Mouse (Mus musculus) stomach, embryonic 16.5 days (tissue): Measurements from ENCODE around the gene Mpp2. TPM values are rescaled to one million over a fixed set of nuclear protein-coding genes. Genes with fewer than 3 reads are reported as not detected.

Source experiments
- ATAC-seq: fragments of 200-750 bp; cut with Nextera tagmentation; 2 replicates; pipeline ENCODE4 v1.8.0; 2017; ENCODE audit warnings: moderate number of reproducible peaks, moderate TSS enrichment; ENCODE audit not compliant: insufficient read depth, low FRiP score
- H3K27ac ChIP-seq: fragments of 300-500 bp; sonication (generic); 2 replicates; pipeline ENCODE4 v1.5.1; 2014; ENCODE audit warnings: low read length
- H3K27me3 ChIP-seq: fragments of 300-500 bp; sonication (generic); 2 replicates; pipeline ENCODE4 v1.6.1; 2014; ENCODE audit warnings: low read length, control low read depth, mixed read lengths; ENCODE audit not compliant: control insufficient read depth, insufficient read depth
- H3K36me3 ChIP-seq: fragments of 300-500 bp; sonication (generic); 2 replicates; pipeline ENCODE4 v1.6.1; 2014; ENCODE audit warnings: low read length; ENCODE audit not compliant: control insufficient read depth, insufficient read depth
- H3K4me1 ChIP-seq: fragments of 300-500 bp; sonication (generic); 2 replicates; pipeline ENCODE4 v1.6.1; 2014; ENCODE audit warnings: low read length, control low read depth, mixed read lengths; ENCODE audit not compliant: control insufficient read depth, insufficient read depth
- H3K4me2 ChIP-seq: fragments of 300-500 bp; sonication (generic); 2 replicates; pipeline ENCODE4 v1.6.1; 2014; ENCODE audit warnings: low read depth, low read length, mixed read lengths
- H3K4me3 ChIP-seq: fragments of 300-500 bp; sonication (generic); replicated peaks from 2 replicates; pipeline ENCODE4 v1.5.1; 2014; ENCODE audit warnings: mild to moderate bottlenecking, low read length
- H3K9ac ChIP-seq: fragments of 300-500 bp; sonication (generic); 2 replicates; pipeline ENCODE4 v1.6.1; 2014; ENCODE audit warnings: low read length
- H3K9me3 ChIP-seq: fragments of 300-500 bp; sonication (generic); replicated peaks from 2 replicates; pipeline ENCODE4 v1.6.1; 2016; ENCODE audit warnings: low read length, control low read depth; ENCODE audit not compliant: control insufficient read depth
- WGBS: fragments of 180-500 bp; shearing (Covaris S2); extraction: QIAGEN DNeasy Blood & Tissue Kit; methylation state at CpG from one replicate; pipeline ENCODE4 v1.1.7; 2014; 5-methylcytosine and 5-hydroxymethylcytosine counted together
- polyA plus RNA-seq: library from polyadenylated mRNA; unstranded; fragments of >200 nt; fragmentation: Nextera tagmentation; extraction: Ambion mirVana; gene quantifications from 2 replicates; pipeline ENCODE4 v1.2.1, GENCODE M21; 2015

Gene Mpp2
- polyA plus RNA-seq = 7.9 and 8.3 TPM in 2 replicates

DNA sequence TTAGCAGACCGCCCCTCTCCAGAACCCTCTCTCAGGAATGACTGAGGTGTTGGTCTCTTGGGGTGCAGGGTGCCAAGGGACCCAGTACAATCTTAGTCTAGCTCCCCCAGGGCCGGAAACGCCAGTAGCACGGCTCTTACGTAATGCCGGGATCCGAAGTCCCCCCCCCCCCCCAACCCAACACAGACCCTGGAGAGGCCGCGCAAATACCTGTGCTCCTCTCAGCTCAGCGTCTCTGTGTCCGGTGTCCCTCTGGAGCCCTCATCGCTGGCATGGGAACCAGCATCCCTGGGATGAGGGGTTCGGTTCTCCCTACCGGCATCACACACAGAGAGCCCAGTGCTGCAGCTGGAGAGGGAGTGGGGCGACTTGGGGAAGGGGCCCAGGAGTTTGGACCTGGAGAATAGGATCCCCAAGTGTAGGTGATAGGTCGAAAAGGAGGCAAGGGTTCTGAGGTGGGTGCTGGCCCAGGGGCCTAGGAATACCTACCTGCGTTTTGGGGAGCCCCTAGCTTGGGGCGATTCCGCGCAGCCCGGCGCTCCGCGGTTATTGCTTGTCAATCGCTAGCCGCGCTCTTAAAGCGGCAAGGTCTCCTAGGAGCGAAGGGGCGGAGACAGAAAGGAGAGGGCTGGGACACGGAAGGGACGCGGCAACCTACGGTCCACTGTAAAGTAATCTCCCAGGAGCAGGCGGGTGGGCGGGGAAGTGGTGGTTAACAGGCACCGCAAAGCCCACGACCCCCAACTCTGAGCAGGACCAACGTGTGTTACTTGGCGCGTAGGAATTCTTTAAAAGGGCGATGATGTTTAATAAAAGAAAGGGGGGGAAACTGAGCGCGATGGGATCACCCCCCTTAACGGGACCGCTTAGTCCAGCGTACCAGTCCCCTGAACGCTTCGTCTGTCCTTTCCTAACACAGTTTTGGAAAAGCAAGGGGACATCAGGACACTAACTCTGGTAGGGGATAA lies at the start of gene Mpp2:
TSS of gene Mpp2 (minus strand) at position 585 of the 968 bp plus-strand sequence.
- Histone ChIP-seq H3K9me3 (no peaks in the 10 kb centered on the region), H3K9ac (peak within 1 kb of the TSS; percentile 72), H3K27me3 (no peaks in the 10 kb centered on the region), H3K27ac (peak within 1 kb of the TSS; percentile 83), H3K4me1 (peaks cover 12% of the 10 kb centered on the region), H3K4me3 (peak within 1 kb of the TSS; percentile 60), H3K4me2 (peak within 1 kb of the TSS; percentile 80), H3K36me3 (no peaks in the 10 kb centered on the region)
- peak; percentile 77 for ATAC-seq
- under 1% methylated on average over 49 of the region's 49 CpGs for WGBS

DNA sequence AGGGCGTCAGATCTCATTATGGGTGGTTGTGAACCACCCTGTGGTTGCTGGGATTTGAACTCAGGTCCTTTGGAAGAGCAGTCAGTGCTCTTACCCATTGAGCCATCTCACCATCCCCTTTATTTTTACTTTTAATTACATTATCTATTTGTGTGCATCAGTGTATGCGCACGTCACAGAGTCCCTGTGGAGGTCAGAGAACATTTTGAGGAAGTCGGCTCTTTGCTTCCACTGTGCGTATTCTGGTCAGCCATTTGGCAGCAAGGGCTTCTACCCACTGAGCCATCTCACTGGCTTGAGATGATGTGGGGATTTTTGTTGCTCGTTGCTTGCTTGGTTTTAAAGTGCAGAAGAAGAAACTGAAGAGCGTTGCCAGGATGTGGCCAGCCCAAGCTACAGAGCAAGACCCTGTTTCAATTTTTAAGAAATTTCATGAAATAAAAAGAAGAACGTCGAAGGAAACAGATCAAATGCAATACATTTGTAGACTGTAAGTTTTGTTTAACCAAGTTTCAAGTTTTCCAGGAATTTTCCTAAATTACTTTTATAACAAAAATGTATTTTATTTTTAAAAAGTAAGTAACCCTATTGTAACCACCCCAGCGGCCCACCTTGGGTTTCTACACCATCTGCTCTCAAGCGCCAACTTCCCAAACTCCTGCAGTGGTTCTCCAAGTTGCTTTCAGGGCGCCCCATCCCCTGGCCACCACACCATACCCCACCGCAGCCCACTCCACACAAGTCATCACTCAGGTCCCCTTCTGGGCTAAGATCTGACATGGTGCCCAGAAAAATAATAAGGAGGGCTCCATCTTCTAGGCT lies 49.5 kb upstream of the Mpp2 start:
- ATAC-seq = no peak
- Histone ChIP-seq H3K9me3 (no peaks in the 10 kb centered on the region), H3K4me1 (no peaks in the 10 kb centered on the region), H3K9ac (peak overlapping the region; percentile 62), H3K4me3 (peak overlapping the region; percentile 31), H3K27ac (no peak overlapping the region), H3K36me3 (no peaks in the 10 kb centered on the region), H3K27me3 (no peaks in the 10 kb centered on the region; the same call in 1 of the 2 replicates), H3K4me2 (peak overlapping the region; percentile 59)
- WGBS = 42% methylated on average over 13 of the region's 13 CpGs

- Histone ChIP-seq H3K4me3 (no peak overlapping the region), H3K4me2 (no peak overlapping the region), H3K27ac (no peak overlapping the region), H3K9ac (no peak overlapping the region), H3K4me1 (no peaks in the 10 kb centered on the region), H3K9me3 (no peaks in the 10 kb centered on the region), H3K27me3 (no peaks in the 10 kb centered on the region; the same call in 1 of the 2 replicates), H3K36me3 (no peaks in the 10 kb centered on the region)
- ATAC-seq = 0 out of 2 replicates have a peak, but pooled peaks have one; percentile 14
- WGBS = 20% methylated on average over 4 of the region's 4 CpGs
Measured at GRCm38 (mm10) chr11:102134516-102134915, 46.2 kb upstream of the Mpp2 start.

DNA sequence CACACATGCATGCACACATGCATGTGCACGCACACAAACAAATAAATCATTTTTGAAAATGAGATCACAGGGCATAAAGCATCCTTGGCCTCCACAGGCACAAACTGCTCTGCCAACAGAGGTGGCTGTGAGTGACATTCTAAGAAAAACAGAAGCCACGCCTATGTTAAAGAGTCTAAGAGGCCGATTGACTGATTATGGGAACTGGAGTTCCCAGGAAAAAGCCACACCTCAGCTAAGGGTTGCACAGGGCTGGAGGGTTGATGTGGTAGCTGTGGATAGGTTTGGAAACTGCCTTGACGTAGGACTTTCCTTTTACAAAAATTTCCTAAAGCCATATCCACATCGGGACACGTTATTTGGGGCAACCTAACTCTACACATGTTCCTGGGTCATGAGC lies 29.1 kb upstream of the Mpp2 start:
- Histone ChIP-seq H3K27me3 (no peaks in the 10 kb centered on the region), H3K9me3 (0 out of 2 replicates have a peak, but pooled peaks cover 2% of the 10 kb centered on the region), H3K4me1 (no peaks in the 10 kb centered on the region), H3K4me3 (no peak overlapping the region), H3K27ac (no peak overlapping the region), H3K4me2 (no peak overlapping the region), H3K9ac (no peak overlapping the region), H3K36me3 (no peaks in the 10 kb centered on the region)
- no peak for ATAC-seq
- WGBS = 66% methylated on average over 6 of the region's 6 CpGs

GRCm38 (mm10) chr11:102116241-102116640 lies 27.9 kb upstream of the Mpp2 start:
- H3K4me3 ChIP-seq = no peak overlapping the region

DNA sequence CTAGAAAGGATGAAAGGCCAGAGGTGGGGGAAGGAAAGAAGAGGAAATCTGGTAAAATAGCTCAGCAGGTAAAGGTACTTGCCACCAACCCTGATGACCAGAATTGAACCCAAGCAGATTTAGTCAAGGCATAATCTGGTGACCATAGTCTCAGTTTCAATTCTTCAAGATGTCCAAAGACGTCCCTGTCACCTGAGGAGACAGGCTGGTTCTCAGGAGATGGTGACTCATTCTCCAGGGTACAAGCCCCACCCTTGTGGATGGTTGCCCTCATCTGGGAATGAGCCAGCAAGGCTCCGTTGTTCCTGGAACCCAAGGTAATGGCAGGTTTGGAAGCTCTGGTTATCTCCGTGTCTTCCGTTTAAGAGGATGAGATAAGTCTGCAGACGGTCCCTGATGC lies 23.3 kb upstream of the Mpp2 start:
- no peak overlapping the region for H3K9ac ChIP-seq
- no peaks in the 10 kb centered on the region for H3K9me3 ChIP-seq
- 49% methylated on average over 5 of the region's 5 CpGs for WGBS
- no peak overlapping the region for H3K4me3 ChIP-seq
- no peaks in the 10 kb centered on the region for H3K4me1 ChIP-seq
- ATAC-seq = no peak
- H3K27me3 ChIP-seq = peaks cover 20% of the 10 kb centered on the region
- no peaks in the 10 kb centered on the region for H3K36me3 ChIP-seq
- H3K4me2 ChIP-seq = no peak overlapping the region
- H3K27ac ChIP-seq = no peak overlapping the region

More at GRCm38 (mm10) chr11:102116241-102116640, 27.9 kb upstream of the Mpp2 start:
- Histone ChIP-seq H3K4me2 (no peak overlapping the region), H3K27me3 (no peaks in the 10 kb centered on the region), H3K4me1 (no peaks in the 10 kb centered on the region), H3K36me3 (no peaks in the 10 kb centered on the region), H3K9me3 (0 out of 2 replicates have a peak, but pooled peaks cover 2% of the 10 kb centered on the region), H3K9ac (no peak overlapping the region), H3K27ac (no peak overlapping the region)
- WGBS = 41% methylated on average over 8 of the region's 8 CpGs
- no peak for ATAC-seq

- H3K9ac ChIP-seq = no peak within 1 kb of the TSS
- 0 out of 2 replicates have a peak within 1 kb of the TSS, but pooled peaks have one; percentile 26 for H3K4me2 ChIP-seq
- WGBS = 11% methylated on average over 9 of the region's 9 CpGs
- H3K4me3 ChIP-seq = no peak within 1 kb of the TSS
- H3K27ac ChIP-seq = no peak within 1 kb of the TSS
- no peak for ATAC-seq
- H3K9me3 ChIP-seq = no peaks in the 10 kb centered on the region
- H3K27me3 ChIP-seq = peaks cover 41% of the 10 kb centered on the region
- H3K36me3 ChIP-seq = no peaks in the 10 kb centered on the region
- H3K4me1 ChIP-seq = no peaks in the 10 kb centered on the region
Measured at GRCm38 (mm10) chr11:102107732-102108131, 19.4 kb upstream of the Mpp2 start, which contains the start of gene Pyy. Gene Pyy, minus strand, starts transcription at chr11:102107832.

- Histone ChIP-seq H3K27me3 (peaks cover 44% of the 10 kb centered on the region), H3K4me1 (0 out of 2 replicates have a peak, but pooled peaks cover 5% of the 10 kb centered on the region), H3K9me3 (no peaks in the 10 kb centered on the region), H3K27ac (no peak overlapping the region), H3K9ac (no peak overlapping the region), H3K4me3 (no peak overlapping the region), H3K4me2 (0 out of 2 replicates have a peak overlapping the region, but pooled peaks have one; percentile 26), H3K36me3 (no peaks in the 10 kb centered on the region)
- 1% methylated on average over 21 of the region's 21 CpGs for WGBS
- ATAC-seq = no peak
Measured at GRCm38 (mm10) chr11:102106911-102107310, 18.6 kb upstream of the Mpp2 start.
